Mouse (Mus musculus) spleen, adult 2 months (tissue): ENCODE data around the gene Slc1a5. TPM values are rescaled to one million over a fixed set of nuclear protein-coding genes. Genes with fewer than 3 reads are reported as not detected.

Source experiments
- DNase-seq, 2 experiments: peaks; one replicate each; pipeline versions ENCODE4 v3.0.0 to v3.0.0-alpha.2; 2012 to 2021; ENCODE audit warnings: low spot score in 2 of 2, low read depth in 1 of 2
- H3K27ac ChIP-seq: fragments of 200-500 bp; 2 replicates; pipeline ENCODE4 v1.5.1; 2012; ENCODE audit warnings: low read length, inconsistent platforms; ENCODE audit not compliant: insufficient read depth
- H3K27me3 ChIP-seq: fragments of 200-500 bp; 2 replicates; pipeline ENCODE4 v1.6.1; 2012; ENCODE audit warnings: mild to moderate bottlenecking, moderate library complexity, low read length, inconsistent platforms; ENCODE audit not compliant: control insufficient read depth, insufficient read depth
- H3K36me3 ChIP-seq: fragments of 200-500 bp; 2 replicates; pipeline ENCODE4 v1.6.1; 2012; ENCODE audit warnings: mild to moderate bottlenecking, low read length, inconsistent platforms; ENCODE audit not compliant: control insufficient read depth, insufficient read depth
- H3K4me1 ChIP-seq: fragments of 200-500 bp; 2 replicates; pipeline ENCODE4 v1.6.1; 2011; ENCODE audit warnings: inconsistent platforms; ENCODE audit not compliant: control insufficient read depth, insufficient read depth, insufficient read length
- H3K4me3 ChIP-seq: fragments of 200-500 bp; 2 replicates; pipeline ENCODE4 v1.5.1; 2011; ENCODE audit warnings: mild to moderate bottlenecking, inconsistent platforms; ENCODE audit not compliant: insufficient read depth, insufficient read length; ENCODE audit errors: extremely low read depth
- CTCF ChIP-seq: fragments of 200-500 bp; IDR thresholded peaks from 2 replicates; pipeline ENCODE4 v1.5.1; 2011; ENCODE audit warnings: mild to moderate bottlenecking, inconsistent platforms; ENCODE audit not compliant: insufficient read depth, insufficient read length, insufficient replicate concordance; ENCODE audit errors: extremely low read depth
- POLR2A ChIP-seq: fragments of 200-500 bp; IDR thresholded peaks from 2 replicates; pipeline ENCODE4 v1.6.1; 2011; ENCODE audit warnings: low read depth, low read length, inconsistent platforms
- WGBS: fragments of 180-500 bp; shearing (Covaris S2); methylation state at CpG from one replicate; pipeline ENCODE4 v1.1.7; 2018; 5-methylcytosine and 5-hydroxymethylcytosine counted together
- polyA plus RNA-seq: library from polyadenylated mRNA; depleted of rRNA; stranded (reverse); fragments of >200 nt; gene quantifications from 2 replicates; pipeline ENCODE4 v1.2.3, GENCODE M21; 2012; rRNA removed

Slc1a5 gene
- polyA plus RNA-seq, 1 experiment: 152 TPM

- WGBS: 96% methylated on average over 5 of the region's 5 CpGs
- no peaks in the 10 kb centered on the region for H3K27me3 ChIP-seq
- no peak overlapping the region for H3K27ac ChIP-seq
- no peak for TF ChIP-seq CTCF
- TF ChIP-seq POLR2A: no peak
- no peak overlapping the region for H3K4me3 ChIP-seq
- peaks cover 7% of the 10 kb centered on the region for H3K4me1 ChIP-seq
- no peak for DNase-seq
- peaks cover 39% of the 10 kb centered on the region for H3K36me3 ChIP-seq
Observed at GRCm38 (mm10) chr7:16846775-16847174, 65.6 kb downstream of the Slc1a5 start.

GRCm38 (mm10) chr7:16847507-16847906, 66.4 kb downstream of the Slc1a5 start:
- Histone ChIP-seq H3K27ac (no peak overlapping the region), H3K4me1 (peaks cover 2% of the 10 kb centered on the region), H3K36me3 (peaks cover 43% of the 10 kb centered on the region), H3K4me3 (no peak overlapping the region), H3K27me3 (no peaks in the 10 kb centered on the region)
- no peak for DNase-seq
- no peak for TF ChIP-seq POLR2A
- no peak for TF ChIP-seq CTCF
- 91% methylated on average over 19 of the region's 19 CpGs for WGBS

Other genes starting within 250 kb of the Slc1a5 start
- 5.6 and 6.4 TPM in 2 replicates for gene Arhgap35, start 166.3 kb upstream of the Slc1a5 start, polyA plus RNA-seq
- gene Ceacam15, start 105.6 kb upstream of the Slc1a5 start, polyA plus RNA-seq: not detected in 2 replicates
- gene Ceacam9, start 59.4 kb upstream of the Slc1a5 start, polyA plus RNA-seq: not detected in 2 replicates
- 159 and 271 TPM in 2 replicates for gene Ap2s1, start 42.9 kb upstream of the Slc1a5 start, polyA plus RNA-seq
- 121 and 148 TPM in 2 replicates for gene Strn4, start 34.5 kb downstream of the Slc1a5 start, polyA plus RNA-seq
- gene Fkrp, start 35.4 kb downstream of the Slc1a5 start, polyA plus RNA-seq: 28.6 and 36.1 TPM in 2 replicates
- 183 and 205 TPM in 2 replicates for gene Prkd2, start 61.6 kb downstream of the Slc1a5 start, polyA plus RNA-seq
- 9.2 and 18.1 TPM in 2 replicates for gene Dact3, start 94.0 kb downstream of the Slc1a5 start, polyA plus RNA-seq
- gene Gng8, start 110.4 kb downstream of the Slc1a5 start, polyA plus RNA-seq: 7.9 and 8.6 TPM in 2 replicates
- gene Ptgir, start 125.2 kb downstream of the Slc1a5 start, polyA plus RNA-seq: 9.2 and 14.9 TPM in 2 replicates
- gene Calm3, start 142.8 kb downstream of the Slc1a5 start, polyA plus RNA-seq: 166 and 198 TPM in 2 replicates
- 1.3 and 2.0 TPM in 2 replicates for gene Pnmal2, start 163.3 kb downstream of the Slc1a5 start, polyA plus RNA-seq
- gene Pnmal1, start 178.3 kb downstream of the Slc1a5 start, polyA plus RNA-seq: not detected in 2 replicates
- 0.40 and 0.42 TPM in 2 replicates for gene Gm42372, start 201.7 kb downstream of the Slc1a5 start, polyA plus RNA-seq
- gene Ccdc8, start 211.4 kb downstream of the Slc1a5 start, polyA plus RNA-seq: 2.0 and 2.2 TPM in 2 replicates
- 212 and 265 TPM in 2 replicates for gene Ppp5c, start 246.6 kb downstream of the Slc1a5 start, polyA plus RNA-seq